Mouse (Mus musculus) left cerebral cortex, postnatal 4 days (tissue): Measurements from ENCODE around the gene Uba52. TPM values are rescaled to one million over a fixed set of nuclear protein-coding genes. Genes with fewer than 3 reads are reported as not detected.

ENCODE experiments used
- DNase-seq: peaks from one replicate; pipeline ENCODE4 v3.0.0-alpha.2; 2022
- intact Hi-C: fragments of 180-260 bp; cut with DNase I; formaldehyde crosslinking; loops from one replicate; pipeline ENCODE4 v1.15.1; 2025
- total RNA-seq, 2 experiments: library from RNA; stranded (reverse); gene quantifications; 2 replicates each; pipeline ENCODE4 v1.2.3; 2021

The Uba52 gene
- total RNA-seq, result 1,000 to 10,000 TPM; 1,115 to 1,131 TPM

- DNase-seq, result peak; percentile 98
- intact Hi-C loops, result no loop called here
Observed at GRCm38 (mm10) chr8:70510228-70510915, at the start of gene Uba52. Gene Uba52 (minus strand): TSS chr8:70510801.

- DNase-seq, result peak; percentile 61
- intact Hi-C loops, result no loop called here
Observed at GRCm38 (mm10) chr8:70560096-70560495, 49.5 kb upstream of the Uba52 start.

GRCm38 (mm10) chr8:70558983-70559382, 48.4 kb upstream of the Uba52 start:
- DNase-seq, result no peak
- intact Hi-C loops, result no loop called here

- intact Hi-C loops, result no loop called here
- no peak for DNase-seq
Observed at GRCm38 (mm10) chr8:70558334-70558733, 47.7 kb upstream of the Uba52 start.

- intact Hi-C loops, result no loop called here
- no peak for DNase-seq
Observed at GRCm38 (mm10) chr8:70555079-70555747, 44.6 kb upstream of the Uba52 start.

- intact Hi-C loops, result no loop called here
- peak; percentile 66 for DNase-seq
Observed at GRCm38 (mm10) chr8:70553740-70554139, 43.1 kb upstream of the Uba52 start.

GRCm38 (mm10) chr8:70552836-70553235, 42.2 kb upstream of the Uba52 start:
- intact Hi-C loops, result no loop called here
- no peak for DNase-seq

- intact Hi-C loops, result no loop called here
Observed at GRCm38 (mm10) chr8:70551558-70552161, 41.1 kb upstream of the Uba52 start.

GRCm38 (mm10) chr8:70549412-70550184, 39.0 kb upstream of the Uba52 start:
- no peak for DNase-seq
- intact Hi-C loops, result no loop called here

More at GRCm38 (mm10) chr8:70551558-70552161, 41.1 kb upstream of the Uba52 start:
- no peak for DNase-seq

- intact Hi-C loops, result no loop called here
- no peak for DNase-seq
Observed at GRCm38 (mm10) chr8:70547762-70548161, 37.2 kb upstream of the Uba52 start.

- no peak for DNase-seq
- intact Hi-C loops, result no loop called here
Observed at GRCm38 (mm10) chr8:70546412-70546811, 35.8 kb upstream of the Uba52 start.

GRCm38 (mm10) chr8:70544200-70544687, 33.6 kb upstream of the Uba52 start:
- intact Hi-C loops, result no loop called here
- no peak for DNase-seq

- intact Hi-C loops, result no loop called here
- no peak for DNase-seq
Observed at GRCm38 (mm10) chr8:70541081-70541480, 30.5 kb upstream of the Uba52 start.

GRCm38 (mm10) chr8:70540507-70541071, 30.0 kb upstream of the Uba52 start:
- intact Hi-C loops, result no loop called here
- no peak for DNase-seq

GRCm38 (mm10) chr8:70540013-70540506, 29.5 kb upstream of the Uba52 start:
- no peak for DNase-seq
- intact Hi-C loops, result no loop called here

- intact Hi-C loops, result no loop called here
- peak; percentile 100 for DNase-seq
Observed at GRCm38 (mm10) chr8:70539077-70539813, 28.6 kb upstream of the Uba52 start, which contains the start of gene Ell. Gene Ell (plus strand): TSS chr8:70539457.

GRCm38 (mm10) chr8:70538633-70539076, 28.1 kb upstream of the Uba52 start:
- intact Hi-C loops, result no loop called here
- DNase-seq, result peak; percentile 100

- DNase-seq, result peak; percentile 49
- intact Hi-C loops, result no loop called here
Observed at GRCm38 (mm10) chr8:70538024-70538579, 27.5 kb upstream of the Uba52 start.

- intact Hi-C loops, result no loop called here
Observed at GRCm38 (mm10) chr8:70535701-70536100, 25.1 kb upstream of the Uba52 start.

More at GRCm38 (mm10) chr8:70535701-70536100, 25.1 kb upstream of the Uba52 start:
- no peak for DNase-seq
